Mouse (Mus musculus) heart, adult 8-10 months (tissue): Measurements from ENCODE around the gene Gm48552. TPM values are rescaled to one million over a fixed set of nuclear protein-coding genes. Genes with fewer than 3 reads are reported as not detected.

Experiments used
- DNase-seq: peaks from one replicate; pipeline ENCODE4 v3.0.0; 2022; ENCODE audit warnings: low spot score
- total RNA-seq, 4 experiments: library from RNA; stranded (reverse); gene quantifications; 2 replicates each; pipeline ENCODE4 v1.2.4; 2022

Gene Gm48552
- total RNA-seq, 4 experiments from 2014 or later = 0.50 to 0.72 TPM; not detected in 2

DNA sequence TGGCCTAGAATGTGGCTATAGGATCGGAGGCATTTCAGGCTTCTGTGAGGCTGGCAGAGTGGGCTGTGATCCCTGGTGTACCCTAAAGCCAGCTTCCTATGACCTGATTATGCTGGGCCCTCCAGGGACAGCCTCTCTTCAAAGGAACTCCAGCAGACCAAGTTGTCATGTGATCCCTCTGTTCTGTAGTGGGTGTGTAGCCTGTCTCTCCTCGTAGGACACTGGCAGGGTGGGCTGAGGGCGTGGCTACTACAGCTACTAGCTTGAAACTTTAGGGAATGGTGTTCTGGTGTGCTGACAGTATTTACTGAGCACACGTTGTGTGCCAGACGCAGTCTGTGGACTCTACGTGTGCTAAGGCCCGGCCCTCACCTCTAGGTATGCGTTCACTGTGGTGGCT is 28.1 kb upstream of the Gm48552 start:
- no peak for DNase-seq

DNA sequence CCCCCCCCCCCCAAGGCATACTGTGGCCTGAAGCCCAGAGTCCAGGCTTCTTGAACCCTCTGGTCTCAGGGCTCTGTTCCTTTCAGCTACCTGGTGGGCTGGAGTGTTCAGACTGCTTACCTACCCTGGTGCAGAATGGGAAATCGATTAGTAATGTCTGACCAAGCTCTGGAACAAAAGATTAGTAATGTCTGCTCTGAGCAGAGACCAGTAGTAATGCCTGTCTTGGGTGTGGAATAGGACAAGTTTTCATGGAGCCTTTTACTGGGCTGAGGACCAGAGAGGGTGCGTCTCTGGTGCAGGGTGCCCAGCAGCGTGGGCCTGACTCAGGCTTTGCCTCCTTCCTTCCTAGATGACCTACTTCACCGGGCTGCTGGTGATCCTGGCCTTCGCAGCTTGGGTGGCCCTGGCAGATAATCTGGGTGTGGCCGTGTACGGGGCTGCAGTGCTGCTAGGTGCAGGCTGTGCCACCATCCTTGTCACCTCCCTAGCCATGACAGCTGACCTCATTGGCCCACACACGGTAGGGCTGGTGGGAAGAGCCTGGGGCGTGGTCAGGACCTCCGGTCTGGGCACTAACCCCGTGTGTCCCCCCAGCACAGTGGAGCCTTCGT is 26.4 kb upstream of the Gm48552 start:
- DNase-seq = no peak

DNA sequence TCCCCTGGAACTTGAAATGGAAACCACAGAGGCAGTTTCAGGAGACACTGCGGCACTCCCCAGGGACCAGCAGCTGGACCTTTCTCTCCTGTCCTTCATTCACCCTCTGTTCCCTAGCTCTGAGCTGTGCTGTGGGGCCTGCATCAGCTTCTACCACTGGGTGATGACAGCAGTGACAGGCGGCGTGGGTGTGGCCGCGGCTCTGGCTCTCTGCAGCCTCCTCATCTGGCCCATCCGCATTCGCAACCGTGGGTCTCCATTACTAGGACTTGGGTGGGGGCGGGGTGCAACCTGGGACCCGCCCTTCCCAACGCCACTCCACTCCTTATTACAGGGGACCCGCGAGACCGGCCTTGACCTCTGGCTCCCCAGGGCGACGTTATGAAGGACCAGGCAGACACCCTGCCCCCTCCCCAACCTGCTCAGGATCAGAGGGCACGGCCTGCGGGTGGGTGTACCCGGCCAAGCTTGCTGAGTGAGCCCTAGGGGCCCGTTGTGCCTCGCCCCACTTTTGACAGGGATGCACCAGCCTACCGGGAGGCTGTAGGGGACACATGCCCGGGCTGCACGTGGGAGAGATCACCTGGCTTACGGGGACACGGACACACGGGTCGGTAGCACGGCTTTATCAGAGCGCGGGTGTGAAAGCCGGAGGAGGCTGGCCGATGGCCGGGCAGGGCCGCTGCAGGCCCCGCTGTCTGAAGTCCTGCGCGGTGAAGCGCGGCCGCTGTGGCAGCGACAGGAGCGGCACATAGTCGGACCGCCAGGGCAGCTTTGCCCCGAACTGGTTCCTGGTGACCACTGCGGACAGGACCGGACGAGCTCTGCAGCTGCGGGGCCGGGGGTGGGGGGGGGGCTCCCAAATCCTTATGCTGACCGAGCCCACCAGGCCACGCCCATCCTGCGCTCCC is 25.1 kb upstream of the Gm48552 start:
- no peak for DNase-seq

DNA sequence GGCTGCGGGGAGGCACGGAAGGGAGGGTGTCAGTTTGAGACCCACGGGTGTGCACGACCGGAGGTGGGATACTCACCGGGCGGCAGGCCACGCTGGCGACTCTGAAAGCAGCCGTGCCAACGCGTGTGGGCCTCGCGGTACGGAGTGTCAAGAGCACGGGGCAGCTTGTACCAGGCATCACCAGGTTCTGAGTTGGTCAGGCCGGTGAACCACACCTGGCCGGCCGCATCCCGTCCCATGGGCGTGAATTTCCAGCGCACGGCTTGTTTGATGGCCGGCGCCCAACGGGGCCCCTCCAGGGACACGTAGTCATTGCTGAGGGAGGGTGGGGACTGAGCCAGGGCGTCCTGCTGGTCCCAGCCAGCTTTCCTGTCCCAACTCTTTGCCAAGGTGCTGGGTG is 24.1 kb upstream of the Gm48552 start:
- DNase-seq = no peak

DNA sequence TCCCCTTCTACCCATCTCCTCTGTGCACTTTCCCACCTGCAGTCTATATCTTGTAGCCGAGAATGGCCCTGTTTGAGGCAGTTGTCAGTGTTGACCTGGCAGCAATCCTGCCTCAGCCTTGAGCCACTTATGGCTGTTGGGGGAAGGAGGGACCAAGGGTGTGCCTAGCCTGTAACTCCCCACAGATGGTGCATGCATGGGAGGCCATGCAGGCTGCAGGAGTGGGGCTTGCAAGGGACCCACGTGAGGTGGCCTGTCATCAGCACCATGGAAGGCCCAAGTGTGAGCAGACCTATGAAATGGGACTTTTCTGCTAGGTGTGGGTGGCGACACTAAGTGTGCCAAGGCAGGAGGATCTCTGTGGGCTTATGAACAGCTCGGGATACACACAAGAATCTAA is 23.7 kb upstream of the Gm48552 start:
- DNase-seq = no peak

DNA sequence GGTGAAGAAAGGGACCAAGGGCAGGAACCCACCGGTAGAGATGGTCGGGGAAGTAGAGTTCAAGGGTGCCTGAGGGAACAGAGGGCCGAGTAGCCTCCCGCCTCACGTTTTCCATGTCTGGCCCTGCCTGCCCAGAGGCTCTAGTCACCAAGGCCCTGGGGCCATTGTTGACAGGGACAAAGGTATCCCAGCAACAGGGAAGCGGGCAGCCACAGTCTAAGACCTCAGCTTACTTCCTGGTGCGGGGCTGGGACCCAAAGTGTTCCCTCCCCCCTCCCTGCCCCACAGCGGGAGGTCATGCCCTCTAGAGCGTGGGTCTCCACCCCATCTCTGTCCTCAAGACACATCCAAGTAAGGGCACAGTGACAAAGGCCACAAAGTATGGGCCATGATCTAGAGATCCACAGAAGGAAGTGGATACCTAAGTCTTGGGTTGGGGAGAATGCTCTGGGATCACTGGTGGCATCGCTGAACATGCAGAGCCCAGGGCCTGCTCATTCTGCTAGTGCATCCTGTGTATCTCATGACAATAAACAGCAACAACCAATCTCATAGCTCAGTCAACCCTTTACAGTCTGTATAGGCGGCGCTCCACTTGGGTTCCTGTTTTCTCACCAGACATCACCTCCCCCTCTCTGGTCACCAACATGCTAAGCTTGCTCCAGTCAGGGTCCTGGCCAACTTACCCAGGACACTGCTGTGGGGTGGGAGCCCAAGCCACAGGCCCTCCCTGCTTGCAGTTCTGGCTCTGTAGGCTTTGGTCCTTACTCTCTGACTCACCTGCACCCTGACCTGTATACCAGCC is 22.9 kb upstream of the Gm48552 start, which contains the start of gene 4930404N11Rik:
4930404N11Rik (minus strand) TSS at position 145 of the 805 bp plus-strand sequence.
- DNase-seq = no peak

DNA sequence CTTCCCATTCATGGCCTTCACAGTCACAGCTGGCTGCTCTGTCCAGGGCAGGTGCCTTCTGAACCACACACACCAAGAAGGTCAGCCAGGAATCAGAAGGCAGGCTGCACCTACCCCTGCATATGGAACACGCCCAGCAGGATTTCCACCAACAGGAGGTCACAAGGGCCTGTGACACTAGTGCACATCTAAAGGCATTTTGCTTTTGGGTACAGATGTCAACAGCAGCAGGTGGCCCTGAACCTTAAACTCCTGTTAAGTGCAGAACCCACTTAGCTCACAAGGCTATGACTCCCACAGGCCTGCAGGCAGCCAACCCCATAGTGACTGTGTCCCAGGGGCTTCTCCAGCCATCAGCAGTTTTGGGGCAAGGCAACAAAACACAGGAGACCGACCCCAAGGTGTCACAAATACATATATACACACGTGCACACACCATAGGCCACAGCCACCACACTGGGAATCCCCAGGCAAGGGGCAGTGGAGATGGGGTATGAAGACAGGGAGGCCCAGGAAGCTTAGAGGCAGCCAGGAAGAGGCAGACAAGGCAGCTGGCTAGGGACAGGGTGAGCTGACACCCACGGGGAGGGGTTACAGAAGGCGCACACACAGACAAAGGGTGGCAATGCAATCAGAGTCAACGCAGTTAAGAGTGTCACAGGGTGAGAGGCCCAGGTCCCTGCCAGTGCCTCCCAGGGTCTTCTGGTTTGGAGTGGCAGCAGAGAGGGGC is 22.2 kb upstream of the Gm48552 start:
- DNase-seq = no peak

DNA sequence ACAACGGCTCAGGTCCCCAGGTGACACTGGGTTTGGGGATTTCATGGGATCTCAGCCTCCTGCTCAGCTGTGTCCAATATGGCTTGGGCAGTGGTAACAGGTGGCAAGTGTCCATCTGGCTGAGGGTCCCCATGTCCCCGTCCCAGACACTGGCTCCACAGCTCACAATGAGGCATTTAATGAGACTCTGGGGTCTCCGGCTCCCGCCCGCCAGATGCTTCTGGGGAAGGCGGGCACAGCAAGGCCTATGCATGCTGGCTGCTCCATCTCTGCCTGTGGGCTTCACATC is 21.7 kb upstream of the Gm48552 start:
- no peak for DNase-seq

DNA sequence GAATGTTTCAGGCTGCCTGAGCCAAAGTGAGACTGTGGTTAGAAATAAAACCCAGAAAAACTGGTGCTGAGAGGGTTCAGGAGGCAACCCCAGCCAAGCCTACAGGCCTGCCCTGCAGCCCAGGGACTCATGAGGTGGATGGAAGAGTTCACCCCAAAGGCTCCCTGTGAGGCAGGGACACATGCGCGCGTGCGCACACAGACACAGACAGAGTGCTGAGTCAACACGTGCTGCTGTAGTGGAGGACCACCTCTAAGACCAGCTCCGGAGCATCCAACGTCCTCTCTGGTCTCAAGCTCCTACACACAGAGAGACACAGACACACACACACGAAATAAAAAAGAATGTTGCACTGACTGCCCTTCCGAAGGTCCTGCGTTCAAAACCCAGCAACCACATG is 13.5 kb upstream of the Gm48552 start:
- no peak for DNase-seq

DNA sequence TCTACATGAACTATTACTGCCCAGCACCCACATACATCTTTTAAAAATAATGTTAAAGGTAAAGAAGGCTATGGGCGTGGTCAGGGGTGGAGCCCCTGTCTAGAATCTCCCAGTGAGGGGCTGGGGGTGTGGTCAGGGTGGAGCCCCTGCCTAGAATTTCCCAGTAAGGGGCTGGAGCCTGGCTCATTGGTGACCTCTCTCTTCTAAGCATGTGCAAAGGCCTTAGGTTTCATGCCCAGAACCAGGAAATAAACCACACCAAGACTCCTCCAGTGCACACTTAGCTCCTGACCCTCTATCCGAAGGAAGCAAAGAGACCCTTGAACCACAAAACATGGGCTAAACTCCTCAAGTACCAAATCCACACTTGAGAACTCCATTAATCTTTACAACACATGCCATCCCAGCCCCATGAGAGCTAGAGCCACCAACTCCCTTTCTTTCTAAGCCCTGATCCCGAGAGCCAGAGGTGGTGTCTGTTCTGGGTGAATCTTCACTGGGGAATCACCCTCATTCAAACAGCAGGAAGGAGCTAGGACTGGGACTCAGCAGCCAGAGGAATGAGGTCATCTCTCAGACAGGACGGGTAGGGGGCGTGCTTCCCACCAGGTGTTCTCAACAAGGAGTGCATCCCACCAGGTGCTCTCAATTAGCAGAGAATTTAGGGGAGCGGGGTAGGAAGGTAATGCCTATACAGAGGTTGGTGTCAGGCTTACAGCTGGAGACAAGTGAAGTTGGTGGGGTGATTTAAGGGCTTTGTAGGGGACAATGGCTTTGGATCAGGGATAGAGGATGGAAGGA is 12.0 kb upstream of the Gm48552 start:
- DNase-seq = no peak

DNA sequence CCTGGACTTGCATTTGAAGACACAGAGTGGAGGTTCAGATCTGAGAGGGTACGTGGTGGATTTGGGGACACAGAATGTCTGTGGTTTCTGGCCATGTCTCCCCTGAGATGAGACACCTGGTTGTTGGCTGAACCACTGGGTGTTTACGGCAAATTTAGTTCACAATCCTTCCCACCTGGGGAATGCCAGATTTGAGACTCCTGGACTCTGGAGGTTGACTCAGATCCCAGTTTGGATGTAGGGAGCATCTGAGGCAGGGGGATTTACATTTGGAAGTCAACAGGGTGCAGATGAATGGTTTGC is 11.5 kb upstream of the Gm48552 start:
- no peak for DNase-seq

DNA sequence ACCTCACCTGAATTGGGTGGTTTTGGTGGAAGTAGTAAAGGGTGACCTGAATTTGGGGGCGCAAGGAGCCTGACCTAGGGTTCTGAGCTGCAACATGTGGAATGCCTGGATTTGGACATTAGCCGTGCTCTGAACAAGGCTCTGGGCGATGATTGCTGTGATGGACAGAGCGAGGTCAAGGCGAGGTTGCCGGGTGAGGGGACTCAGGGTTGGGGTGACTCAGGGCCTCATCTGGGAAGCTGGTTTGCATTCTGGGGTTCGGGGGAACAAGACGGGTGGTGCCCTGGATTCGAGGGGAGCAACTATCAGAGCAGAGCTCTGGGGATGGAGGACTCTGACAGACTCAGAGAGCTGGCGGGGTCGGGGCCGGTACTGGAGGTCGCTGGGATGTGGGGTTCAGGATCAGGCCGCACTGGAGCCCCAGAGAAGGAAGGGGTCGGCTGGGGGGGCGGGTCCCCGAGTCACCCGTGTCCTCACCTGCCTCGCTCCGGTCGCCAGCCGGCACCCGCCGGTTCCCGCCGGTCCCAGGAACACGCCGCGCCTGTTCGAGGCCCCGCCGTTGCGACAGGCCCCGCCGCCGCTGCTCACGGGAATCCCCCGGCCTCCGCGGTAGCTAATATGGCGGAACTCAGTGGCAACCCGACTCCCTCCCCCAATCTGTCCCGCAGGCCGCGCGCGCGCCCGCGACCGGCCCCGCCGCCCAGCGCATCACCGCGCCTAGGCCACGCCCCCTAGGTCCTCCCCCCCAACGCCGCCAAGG is 10.8 kb upstream of the Gm48552 start, which contains the start of gene Fzr1:
Fzr1 (minus strand) TSS at position 724 of the 760 bp plus-strand sequence.
- DNase-seq = no peak

DNA sequence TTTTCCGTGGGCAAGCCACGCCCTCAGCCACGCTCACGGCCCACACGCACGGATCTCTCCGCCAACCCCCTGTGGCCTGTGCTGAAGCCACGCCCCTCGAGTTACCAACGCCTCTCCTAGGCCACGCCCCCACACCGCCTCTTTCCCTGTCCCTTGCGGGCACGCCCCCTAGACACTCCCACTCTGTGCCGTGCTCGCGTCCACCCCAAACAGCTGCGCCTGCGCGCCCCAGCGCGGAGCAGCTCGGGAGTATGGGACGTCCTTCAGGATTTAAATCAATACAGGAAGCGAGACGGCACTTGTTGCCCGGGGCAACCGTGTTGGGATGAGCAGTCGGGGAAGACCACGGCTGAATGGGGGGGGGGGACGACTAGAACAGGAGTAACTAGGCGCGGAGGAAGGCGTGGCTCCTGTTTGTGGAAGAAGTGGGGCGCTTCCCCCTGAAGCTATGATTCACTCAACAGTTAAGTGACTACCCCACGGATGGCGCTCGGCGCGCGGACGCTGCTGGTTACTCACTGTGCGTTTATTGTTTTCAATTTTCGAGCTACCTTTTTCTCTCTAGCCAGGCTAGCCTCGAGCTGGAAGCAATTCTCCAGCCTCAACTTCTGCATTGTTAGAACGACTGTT is 10.1 kb upstream of the Gm48552 start:
- DNase-seq = peak; percentile 100

DNA sequence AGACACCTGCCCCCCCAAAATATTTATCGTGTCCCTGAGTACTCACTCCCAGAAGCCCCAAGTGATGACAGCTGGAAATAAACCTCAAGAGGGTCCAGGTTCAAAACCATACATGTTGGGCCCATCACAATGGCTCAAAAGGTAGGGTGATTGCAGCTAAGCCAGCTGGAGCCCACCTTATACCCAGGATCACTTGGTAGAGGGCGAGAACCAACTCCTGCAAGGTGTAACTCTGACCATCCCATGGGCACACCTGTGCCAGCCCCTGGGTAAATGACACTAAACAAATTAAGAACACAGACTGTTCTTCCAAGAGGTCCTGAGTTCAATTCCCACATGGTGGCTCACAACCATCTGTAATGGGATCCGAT is 9.6 kb upstream of the Gm48552 start:
- no peak for DNase-seq

DNA sequence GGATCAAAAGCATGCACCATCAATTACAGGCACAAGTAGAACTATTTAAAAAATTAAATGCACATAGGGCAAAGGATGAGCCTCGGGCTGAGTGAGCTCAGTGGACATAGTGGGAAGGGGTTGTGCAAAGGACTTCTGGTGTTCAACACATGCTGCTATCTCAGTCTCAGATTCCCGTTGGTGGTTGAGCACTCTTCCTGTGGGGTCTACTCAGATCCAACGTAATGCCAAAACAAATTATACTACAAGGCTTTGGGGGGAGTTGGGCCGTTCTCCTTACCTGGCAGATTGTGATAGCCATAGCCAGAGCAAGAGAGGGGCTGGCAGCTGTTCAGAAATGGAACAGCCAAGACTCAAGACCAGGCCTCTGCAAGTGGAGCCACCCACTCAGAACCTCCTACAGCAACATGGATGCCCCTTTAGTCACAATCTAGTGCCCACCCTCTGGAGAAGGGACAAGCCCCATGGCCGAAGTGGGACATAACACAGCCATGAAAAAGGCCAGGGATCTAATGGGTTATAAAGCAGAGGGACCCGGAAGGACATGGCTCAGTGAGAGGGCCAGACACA is 8.9 kb upstream of the Gm48552 start:
- DNase-seq = no peak

DNA sequence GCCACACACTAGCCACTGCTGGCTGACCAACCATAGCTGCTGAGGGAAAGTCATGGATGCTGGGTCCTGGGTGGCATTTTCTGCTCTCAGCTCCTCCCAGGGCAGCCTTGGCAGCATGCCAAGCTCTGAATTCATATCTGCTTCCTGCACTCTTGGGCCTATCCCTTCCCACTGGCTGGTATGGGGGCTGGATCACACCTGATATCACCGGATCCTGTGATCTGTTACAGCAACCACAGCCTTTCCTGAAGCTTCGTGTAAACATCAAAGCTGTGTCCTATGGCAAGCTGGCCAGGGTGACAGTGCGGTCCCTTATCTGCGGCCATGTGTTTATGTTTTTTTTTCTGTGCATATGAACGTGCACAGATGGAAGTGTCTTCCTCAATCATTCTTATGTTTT is 6.8 kb upstream of the Gm48552 start:
- no peak for DNase-seq

DNA sequence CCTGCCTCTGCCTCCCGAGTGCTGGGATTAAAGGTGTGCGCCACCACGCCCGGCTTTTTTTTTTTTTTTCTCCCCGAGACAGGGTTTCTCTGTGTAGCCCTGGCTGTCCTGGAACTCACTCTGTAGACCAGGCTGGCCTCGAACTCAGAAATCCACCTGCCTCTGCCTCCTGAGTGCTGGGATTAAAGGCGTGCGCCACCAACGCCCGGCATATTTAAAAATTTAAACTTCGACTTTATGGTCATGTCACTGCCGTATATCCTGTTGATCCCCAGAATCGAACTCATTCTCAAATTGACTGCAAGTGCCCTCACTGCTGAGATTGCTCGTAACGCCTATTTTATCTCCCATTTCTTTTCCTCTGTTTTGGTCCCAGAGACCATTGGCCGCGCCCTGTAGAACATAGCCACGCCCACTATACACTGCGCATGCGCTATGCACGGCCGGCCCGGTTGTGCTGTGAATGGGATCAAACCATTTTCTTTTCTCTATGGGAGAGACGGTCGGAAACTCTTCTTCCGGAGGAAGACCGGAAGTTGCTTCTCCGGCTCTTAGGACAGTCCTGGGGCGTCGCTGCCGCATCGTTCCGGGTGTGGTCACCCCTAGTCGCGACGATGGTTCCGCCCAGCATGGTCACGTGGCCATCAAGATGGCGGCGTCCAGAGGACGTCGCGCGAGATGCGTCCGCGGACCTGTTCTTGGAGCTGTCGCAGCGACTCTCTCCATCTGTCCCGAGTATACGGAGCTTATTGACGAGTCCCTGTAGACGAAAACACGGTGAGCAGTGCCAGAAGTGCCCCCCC is 4.8 kb upstream of the Gm48552 start, which contains the start of the genes Dohh and Gm48551:
Dohh (plus strand) TSS at position 627 of the 803 bp plus-strand sequence.
Gm48551 (plus strand) TSS at position 665 of the 803 bp plus-strand sequence.
- peak; percentile 99 for DNase-seq

DNA sequence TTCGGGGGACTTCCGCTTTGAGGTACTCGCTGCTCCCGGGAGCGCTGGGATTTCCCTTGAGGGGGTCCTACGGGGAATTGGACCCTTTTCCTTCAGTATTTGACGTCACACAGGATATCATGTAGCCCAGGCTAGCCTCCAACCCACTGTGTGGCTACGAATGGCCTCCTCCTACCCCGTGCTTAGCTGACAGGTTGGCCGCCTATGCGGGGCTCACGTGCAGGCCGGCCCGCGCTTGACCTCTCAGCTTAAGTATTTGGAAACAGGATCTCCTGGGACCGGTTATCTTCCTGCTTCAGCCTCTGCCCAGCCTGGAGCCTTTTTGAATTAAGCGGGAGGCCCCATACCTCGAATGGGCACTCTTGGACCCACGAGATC is 4.2 kb upstream of the Gm48552 start:
- no peak for DNase-seq
